9 mouse cellular contexts compared by ENCODE assay signal in genomic region chr10:81198230-81198629, GRCm38 (mm10). TPM values are rescaled to one million over a fixed set of nuclear protein-coding genes. Genes with fewer than 3 reads are reported as not detected.
A peak's percentile ranks its signal among the peaks of the same experiment; 100 is the strongest.
DNase-seq lines count a peak whose midpoint lies in the region; ATAC-seq and TF ChIP-seq lines count a peak whose summit lies in the region.
"Had no signal": no experiment of that assay in that cellular context is flagged by ENCODE, and none has a peak within 500 bp of the region (broad histone marks: within the 10 kb centered on the region; RNA-seq: fewer than 3 reads in every experiment).

No protein-coding gene starts in this region.

- no peaks in the 10 kb centered on the region for H3K27me3 ChIP-seq in splenic B cell, adult 2 months (ENCODE audit: control insufficient read depth, insufficient read depth, low read length, poor library complexity, severe bottlenecking)

- WGBS in lung, adult 2 months: 1% methylated on average over 9 of the region's 9 CpGs

- no peak for TF ChIP-seq POLR2A in lung, adult 2 months (IDR thresholded peaks at IDR 0.05; ENCODE audit: borderline replicate concordance, extremely low read depth, low read depth, low read length)

- no peaks in the 10 kb centered on the region for H3K36me3 ChIP-seq in splenic B cell, adult 2 months (ENCODE audit: control insufficient read depth, insufficient read depth, low read length, poor library complexity, severe bottlenecking)

- H3K4me1 ChIP-seq in lung, adult 2 months (ENCODE audit: control insufficient read depth, insufficient read depth, low read length): peaks cover 3% of the 10 kb centered on the region; the same call in 1 of the 2 replicates

- H3K4me3 ChIP-seq in layer of hippocampus, adult 2 months: no peak overlapping the region
- H3K4me3 ChIP-seq in lung, adult 2 months (replicated peaks; ENCODE audit: extremely low read depth, low read depth, low read length): no peak overlapping the region

- ATAC-seq in granulocyte monocyte progenitor cell, adult 5-6 weeks (replicated peaks; ENCODE audit: poor library complexity, severe bottlenecking): peak; percentile 45

- no peak overlapping the region for H3K27ac ChIP-seq in layer of hippocampus, adult 2 months

- peak; percentile 93 for TF ChIP-seq CTCF in layer of hippocampus, adult 2 months (conservative IDR thresholded peaks at IDR 0.05)
- peak; percentile 53; the same call in 1 of the 2 replicates for TF ChIP-seq CTCF in lung, adult 2 months (IDR thresholded peaks at IDR 0.05; ENCODE audit: insufficient read depth, low read length)

- DNase-seq in adrenal gland, adult (ENCODE audit: inconsistent age in 2 of 2, low spot score in 1 of 2): peak; percentile 40 to 85
- DNase-seq in adrenal gland, postnatal 25 days: no peak
- DNase-seq in layer of hippocampus, adult 2 months (ENCODE audit: low spot score in 2 of 2): peak in 1 of 2 experiments; percentile 74
- no peak for DNase-seq in layer of hippocampus, adult 9-10 months (ENCODE audit: low spot score)
- peak; percentile 75 for DNase-seq in ZHBTc4 (ENCODE audit: low read depth, low spot score)
- peak; percentile 55 for DNase-seq in lung, adult 2 months
- DNase-seq in splenic B cell, adult 2 months (ENCODE audit: low read depth, low spot score): peak; percentile 84

RNA-seq across cellular contexts. Expression of gene Nmrk2, which starts 3.6 kb away (rescaled TPM):
- not detected in 2 replicates for total RNA-seq in adrenal gland, postnatal 25 days (2021)
- under 1 TPM; 0.32 to 0.33 TPM for total RNA-seq in layer of hippocampus, adult 2 months (2021)
- total RNA-seq in granulocyte monocyte progenitor cell, adult 5-6 weeks (2014; fragmentation: Nextera tagmentation): not detected in 2 replicates
- not detected in 2 replicates for total RNA-seq in granulocyte monocyte progenitor cell, adult 5-6 weeks (2017)
- polyA plus RNA-seq in lung, adult 2 months (2012; rRNA removed): 0.28 and 0.59 TPM in 2 replicates

RNA-seq across cellular contexts. Expression of gene 4930442H23Rik, which starts 14.6 kb away (rescaled TPM):
- total RNA-seq in adrenal gland, postnatal 25 days (2021): not detected in 2 replicates
- total RNA-seq in layer of hippocampus, adult 2 months (2021): not detected
- total RNA-seq in granulocyte monocyte progenitor cell, adult 5-6 weeks (2014; fragmentation: Nextera tagmentation): not detected in 2 replicates
- total RNA-seq in granulocyte monocyte progenitor cell, adult 5-6 weeks (2017): not detected in 2 replicates
- polyA plus RNA-seq in lung, adult 2 months (2012; rRNA removed): not detected in 2 replicates
- total RNA-seq: heart, postnatal 14 days had no signal

RNA-seq across cellular contexts. Expression of gene Dapk3, which starts 15.4 kb away (rescaled TPM):
- 70.8 and 76.5 TPM in 2 replicates for total RNA-seq in adrenal gland, postnatal 25 days (2021)
- total RNA-seq in layer of hippocampus, adult 2 months (2021): 10 to 100 TPM; 73.6 to 78.4 TPM
- 25.7 and 40.8 TPM in 2 replicates for total RNA-seq in granulocyte monocyte progenitor cell, adult 5-6 weeks (2014; fragmentation: Nextera tagmentation)
- 20.5 and 33.0 TPM in 2 replicates for total RNA-seq in granulocyte monocyte progenitor cell, adult 5-6 weeks (2017)
- 70.4 and 73.5 TPM in 2 replicates for polyA plus RNA-seq in lung, adult 2 months (2012; rRNA removed)

RNA-seq across cellular contexts. Expression of gene Eef2, which starts 21.8 kb away (rescaled TPM):
- 1,495 and 1,572 TPM in 2 replicates for total RNA-seq in adrenal gland, postnatal 25 days (2021)
- 100 to 1,000 TPM; 907 to 909 TPM for total RNA-seq in layer of hippocampus, adult 2 months (2021)
- total RNA-seq in granulocyte monocyte progenitor cell, adult 5-6 weeks (2014; fragmentation: Nextera tagmentation): 843 and 1,029 TPM in 2 replicates
- total RNA-seq in granulocyte monocyte progenitor cell, adult 5-6 weeks (2017): 1,504 and 1,576 TPM in 2 replicates
- polyA plus RNA-seq in lung, adult 2 months (2012; rRNA removed): 1,377 and 1,420 TPM in 2 replicates

RNA-seq across cellular contexts. Expression of gene Pias4, which starts 30.5 kb away (rescaled TPM):
- total RNA-seq in adrenal gland, postnatal 25 days (2021): 33.1 and 36.9 TPM in 2 replicates
- 10 to 100 TPM; 29.4 to 29.5 TPM for total RNA-seq in layer of hippocampus, adult 2 months (2021)
- 6.3 and 22.9 TPM in 2 replicates for total RNA-seq in granulocyte monocyte progenitor cell, adult 5-6 weeks (2014; fragmentation: Nextera tagmentation)
- 7.8 and 8.1 TPM in 2 replicates for total RNA-seq in granulocyte monocyte progenitor cell, adult 5-6 weeks (2017)
- 33.0 and 40.0 TPM in 2 replicates for polyA plus RNA-seq in lung, adult 2 months (2012; rRNA removed)

Comparison
In these comparisons a context has a peak if more than half of its experiments do, and no peak if none do; other contexts are left out.
1. DNase-seq: peak in adrenal gland, adult (2 of 2), ZHBTc4 (single experiment), lung, adult 2 months (single experiment) and splenic B cell, adult 2 months (single experiment); none in adrenal gland, postnatal 25 days (single experiment) and layer of hippocampus, adult 9-10 months (single experiment).